Mouse (Mus musculus) heart, embryonic 11.5 days (tissue): Measurements from ENCODE around the gene Agl. TPM values are rescaled to one million over a fixed set of nuclear protein-coding genes. Genes with fewer than 3 reads are reported as not detected.

ENCODE experiments used
- ATAC-seq: fragments of 200-750 bp; cut with Nextera tagmentation; replicated peaks from 2 replicates; pipeline ENCODE4 v1.8.0; 2017; ENCODE audit warnings: moderate library complexity; ENCODE audit not compliant: insufficient number of reproducible peaks, low FRiP score, low TSS enrichment
- H3K27ac ChIP-seq: fragments of 300-500 bp; sonication (generic); 2 replicates; pipeline ENCODE4 v1.5.1; 2014; ENCODE audit warnings: mild to moderate bottlenecking, low read depth, low read length
- H3K27me3 ChIP-seq: fragments of 300-500 bp; sonication (generic); 2 replicates; pipeline ENCODE4 v1.6.1; 2014; ENCODE audit warnings: mild to moderate bottlenecking, low read length, mixed read lengths; ENCODE audit not compliant: control insufficient read depth, insufficient read depth
- H3K36me3 ChIP-seq: fragments of 300-500 bp; sonication (generic); 2 replicates; pipeline ENCODE4 v1.6.1; 2014; ENCODE audit warnings: mild to moderate bottlenecking, low read length, moderate library complexity, mixed read lengths; ENCODE audit not compliant: control insufficient read depth, insufficient read depth
- H3K4me1 ChIP-seq: fragments of 300-500 bp; sonication (generic); 2 replicates; pipeline ENCODE4 v1.6.1; 2014; ENCODE audit warnings: low read length; ENCODE audit not compliant: control insufficient read depth, insufficient read depth
- H3K4me2 ChIP-seq: fragments of 300-500 bp; sonication (generic); 2 replicates; pipeline ENCODE4 v1.6.1; 2014; ENCODE audit warnings: mild to moderate bottlenecking, moderate library complexity
- H3K4me3 ChIP-seq: fragments of 300-500 bp; sonication (generic); 2 replicates; pipeline ENCODE4 v1.5.1; 2014; ENCODE audit warnings: low read depth, low read length
- H3K9ac ChIP-seq: fragments of 300-500 bp; sonication (generic); 2 replicates; pipeline ENCODE4 v1.6.1; 2014; ENCODE audit warnings: mild to moderate bottlenecking, low read depth, low read length, moderate library complexity
- H3K9me3 ChIP-seq: fragments of 300-500 bp; sonication (generic); replicated peaks from 2 replicates; pipeline ENCODE4 v1.6.1; 2016; ENCODE audit warnings: low read length; ENCODE audit not compliant: control insufficient read depth
- WGBS: fragments of 180-500 bp; shearing (Covaris S2); extraction: QIAGEN DNeasy Blood & Tissue Kit; methylation state at CpG from one replicate; pipeline ENCODE4 v1.1.7; 2014; ENCODE audit not compliant: insufficient replicate concordance; 5-methylcytosine and 5-hydroxymethylcytosine counted together
- polyA plus RNA-seq: library from polyadenylated mRNA; unstranded; fragments of >200 nt; fragmentation: Nextera tagmentation; extraction: Ambion mirVana; gene quantifications from 2 replicates; pipeline ENCODE4 v1.2.1, GENCODE M21; 2014

Agl gene
- polyA plus RNA-seq, 1 experiment from 2014 or later = 49.2 TPM

GRCm38 (mm10) chr3:116841311-116841710 is 33.3 kb upstream of the Agl start:
- Histone ChIP-seq H3K9ac (no peak overlapping the region), H3K27ac (no peak overlapping the region), H3K36me3 (no peaks in the 10 kb centered on the region), H3K4me2 (no peak overlapping the region), H3K9me3 (no peaks in the 10 kb centered on the region), H3K4me3 (no peak overlapping the region), H3K4me1 (no peaks in the 10 kb centered on the region), H3K27me3 (no peaks in the 10 kb centered on the region)
- whole genome bisulfite sequencing = 91% methylated on average over 2 of the region's 2 CpGs
- ATAC-seq = no peak

GRCm38 (mm10) chr3:116836681-116837475 is 28.9 kb upstream of the Agl start:
- H3K27me3 ChIP-seq = no peaks in the 10 kb centered on the region
- no peak overlapping the region for H3K4me2 ChIP-seq
- H3K4me1 ChIP-seq = no peaks in the 10 kb centered on the region
- 76% methylated on average over 23 of the region's 23 CpGs for WGBS
- no peaks in the 10 kb centered on the region for H3K36me3 ChIP-seq
- no peak overlapping the region for H3K4me3 ChIP-seq
- no peak for ATAC-seq
- no peak overlapping the region for H3K9ac ChIP-seq
- no peak overlapping the region for H3K27ac ChIP-seq
- no peaks in the 10 kb centered on the region for H3K9me3 ChIP-seq

- H3K36me3 ChIP-seq = no peaks in the 10 kb centered on the region
- peak overlapping the region; percentile 68 for H3K4me2 ChIP-seq
- no peaks in the 10 kb centered on the region for H3K4me1 ChIP-seq
- H3K27ac ChIP-seq = no peak overlapping the region
- peak overlapping the region; percentile 40 for H3K4me3 ChIP-seq
- WGBS = 21% methylated on average over 21 of the region's 21 CpGs
- no peaks in the 10 kb centered on the region for H3K9me3 ChIP-seq
- peak; percentile 66 for ATAC-seq
- peak overlapping the region; percentile 71 for H3K9ac ChIP-seq
- no peaks in the 10 kb centered on the region for H3K27me3 ChIP-seq
These were observed 28.1 kb upstream of the Agl start for GRCm38 (mm10) chr3:116835770-116836680.

GRCm38 (mm10) chr3:116835350-116835749 is 27.4 kb upstream of the Agl start:
- H3K27ac ChIP-seq = no peak overlapping the region
- H3K4me1 ChIP-seq = no peaks in the 10 kb centered on the region
- no peak for ATAC-seq
- 77% methylated on average over 4 of the region's 4 CpGs for WGBS
- H3K9ac ChIP-seq = no peak overlapping the region
- H3K4me2 ChIP-seq = peak overlapping the region; percentile 68
- H3K9me3 ChIP-seq = no peaks in the 10 kb centered on the region
- no peaks in the 10 kb centered on the region for H3K27me3 ChIP-seq
- H3K36me3 ChIP-seq = no peaks in the 10 kb centered on the region
- peak overlapping the region; percentile 40 for H3K4me3 ChIP-seq

GRCm38 (mm10) chr3:116834241-116834640 is 26.3 kb upstream of the Agl start:
- Histone ChIP-seq H3K27ac (no peak overlapping the region), H3K36me3 (no peaks in the 10 kb centered on the region), H3K9ac (no peak overlapping the region), H3K4me1 (no peaks in the 10 kb centered on the region), H3K27me3 (no peaks in the 10 kb centered on the region), H3K4me2 (no peak overlapping the region), H3K9me3 (no peaks in the 10 kb centered on the region), H3K4me3 (no peak overlapping the region)
- WGBS = 89% methylated on average over 6 of the region's 6 CpGs
- ATAC-seq = no peak

GRCm38 (mm10) chr3:116833491-116833890 is 25.5 kb upstream of the Agl start:
- no peaks in the 10 kb centered on the region for H3K36me3 ChIP-seq
- H3K27me3 ChIP-seq = no peaks in the 10 kb centered on the region
- ATAC-seq = no peak
- no peak overlapping the region for H3K9ac ChIP-seq
- WGBS = 79% methylated on average over 4 of the region's 4 CpGs
- no peak overlapping the region for H3K27ac ChIP-seq
- H3K4me1 ChIP-seq = no peaks in the 10 kb centered on the region
- H3K4me2 ChIP-seq = no peak overlapping the region
- no peak overlapping the region for H3K4me3 ChIP-seq
- no peaks in the 10 kb centered on the region for H3K9me3 ChIP-seq

- no peaks in the 10 kb centered on the region for H3K36me3 ChIP-seq
- H3K9me3 ChIP-seq = no peaks in the 10 kb centered on the region
- no peak overlapping the region for H3K4me3 ChIP-seq
- H3K27ac ChIP-seq = 0 out of 2 replicates have a peak overlapping the region, but pooled peaks have one; percentile 46
- WGBS = 61% methylated on average over 7 of the region's 7 CpGs
- no peak for ATAC-seq
- H3K4me1 ChIP-seq = no peaks in the 10 kb centered on the region
- H3K27me3 ChIP-seq = no peaks in the 10 kb centered on the region
- no peak overlapping the region for H3K9ac ChIP-seq
- H3K4me2 ChIP-seq = no peak overlapping the region; the same call in 1 of the 2 replicates
These were observed 24.8 kb upstream of the Agl start for GRCm38 (mm10) chr3:116832526-116833310.

- Histone ChIP-seq H3K4me1 (no peaks in the 10 kb centered on the region), H3K36me3 (no peaks in the 10 kb centered on the region), H3K9ac (no peak overlapping the region), H3K27ac (no peak overlapping the region), H3K4me2 (no peak overlapping the region), H3K9me3 (no peaks in the 10 kb centered on the region), H3K27me3 (no peaks in the 10 kb centered on the region), H3K4me3 (no peak overlapping the region)
- 84% methylated on average over 5 of the region's 5 CpGs for WGBS
- ATAC-seq = no peak
These were observed 23.4 kb upstream of the Agl start for GRCm38 (mm10) chr3:116831324-116831723.
